Mouse (Mus musculus) MEL (cell line): ENCODE measurements around the gene Atp6v0a1.

Experiments used
- CHD2 ChIP-seq: IDR thresholded peaks from 2 replicates; pipeline ENCODE4 v1.6.1; 2011; ENCODE audit warnings: low read length, improper control_type of control experiment
- CTCF ChIP-seq, 3 experiments: IDR thresholded peaks in 2 of 3; conservative IDR thresholded peaks in 1 of 3; 2 replicates each; pipeline ENCODE4 v1.5.1; 2011 to 2012; ENCODE audit warnings: low read length in 3 of 3, low read depth in 2 of 3, mild to moderate bottlenecking in 2 of 3, improper control_type of control experiment in 1 of 3, inconsistent platforms in 1 of 3, mixed read lengths in 1 of 3, moderate library complexity in 1 of 3; ENCODE audit not compliant: control insufficient read depth in 1 of 3, insufficient read depth in 1 of 3, poor library complexity in 1 of 3, severe bottlenecking in 1 of 3
- EP300 ChIP-seq, 2 experiments: IDR thresholded peaks; 2 replicates each; pipeline ENCODE4 v1.6.1; 2011; ENCODE audit warnings: improper control_type of control experiment in 2 of 2, low read length in 2 of 2, low read depth in 1 of 2, mild to moderate bottlenecking in 1 of 2
- GATA1 ChIP-seq: IDR thresholded peaks from 2 replicates; pipeline ENCODE4 v1.6.1; 2011; ENCODE audit warnings: low read depth, low read length, improper control_type of control experiment
- MAFK ChIP-seq: IDR thresholded peaks from 2 replicates; pipeline ENCODE4 v1.6.1; 2011; ENCODE audit warnings: low read depth, mild to moderate bottlenecking, low read length, improper control_type of control experiment, borderline replicate concordance
- MYC ChIP-seq: IDR thresholded peaks from 2 replicates; pipeline ENCODE4 v1.6.1; 2011; ENCODE audit warnings: low read depth, mild to moderate bottlenecking, low read length, improper control_type of control experiment, moderate library complexity
- NRF1 ChIP-seq: IDR thresholded peaks from 2 replicates; pipeline ENCODE4 v1.6.1; 2014; ENCODE audit warnings: low read depth, mild to moderate bottlenecking, inconsistent platforms, low read length, improper control_type of control experiment, moderate library complexity; ENCODE audit not compliant: poor library complexity, insufficient read depth, severe bottlenecking
- POLR2A ChIP-seq, 2 experiments: IDR thresholded peaks; 2 replicates each; pipeline ENCODE4 v1.6.1; 2011 to 2012; ENCODE audit warnings: low read length in 2 of 2, mild to moderate bottlenecking in 2 of 2, control low read depth in 1 of 2, improper control_type of control experiment in 1 of 2, low read depth in 1 of 2, moderate library complexity in 1 of 2; ENCODE audit not compliant: control insufficient read depth in 1 of 2, insufficient read depth in 1 of 2, poor library complexity in 1 of 2
- TAL1 ChIP-seq: IDR thresholded peaks from 2 replicates; pipeline ENCODE4 v1.6.1; 2012; ENCODE audit warnings: mild to moderate bottlenecking, inconsistent platforms, low read length, moderate library complexity, mixed read lengths

GRCm38 (mm10) chr11:101065002-101065401, 55.8 kb downstream of the Atp6v0a1 start:
- TF ChIP-seq POLR2A (IDR thresholded peaks at IDR 0.05; ENCODE audit: control insufficient read depth in 1 of 2, insufficient read depth in 1 of 2, low read depth in 1 of 2, low read length in 2 of 2, poor library complexity in 1 of 2): no peak
- TF ChIP-seq EP300 (IDR thresholded peaks at IDR 0.05; ENCODE audit: low read depth in 1 of 2, low read length in 2 of 2): no peak
- no peak for TF ChIP-seq CTCF (IDR thresholded peaks at IDR 0.05 in 2 of 3, conservative IDR thresholded peaks at IDR 0.05 in 1 of 3; ENCODE audit: control insufficient read depth in 1 of 3, insufficient read depth in 1 of 3, low read depth in 2 of 3, low read length in 3 of 3, poor library complexity in 1 of 3, severe bottlenecking in 1 of 3)
- no peak for TF ChIP-seq TAL1
- no peak for TF ChIP-seq CHD2
- TF ChIP-seq MAFK: no peak
- no peak for TF ChIP-seq MYC
- TF ChIP-seq GATA1: no peak
- no peak for TF ChIP-seq NRF1
